Mouse (Mus musculus) gastrocnemius, adult 18-20 months (tissue): Measurements from ENCODE around the gene Cfap61. TPM values are rescaled to one million over a fixed set of nuclear protein-coding genes. Genes with fewer than 3 reads are reported as not detected.
"Not testable (repeated sequence)": the region's sequence is repeated elsewhere in the genome, so short reads cannot be mapped to it uniquely, and the experiment has no call there.

ENCODE experiments used
- DNase-seq: peaks from one replicate; pipeline ENCODE4 v3.0.0; 2021; ENCODE audit warnings: low spot score
- long read RNA-seq, 2 experiments: library from polyadenylated mRNA; stranded (forward); transcript quantifications; one replicate each; pipeline ENCODE4 v2.0.0; 2021
- total RNA-seq, 2 experiments: library from RNA; stranded (reverse); gene quantifications; 2 replicates each; pipeline ENCODE4 v1.2.3; 2021

Gene Cfap61
- total RNA-seq = not detected
- long read RNA-seq, experiment 1 = 0 reads
- long read RNA-seq, experiment 2 = 0 reads

GRCm38 (mm10) chr2:145934339-145935231, at the start of gene Cfap61, which contains the start of gene Crnkl1:
Cfap61 (plus strand) TSS chr2:145934784.
Crnkl1 (minus strand) TSS chr2:145935014.
- peak; percentile 95 for DNase-seq

DNA sequence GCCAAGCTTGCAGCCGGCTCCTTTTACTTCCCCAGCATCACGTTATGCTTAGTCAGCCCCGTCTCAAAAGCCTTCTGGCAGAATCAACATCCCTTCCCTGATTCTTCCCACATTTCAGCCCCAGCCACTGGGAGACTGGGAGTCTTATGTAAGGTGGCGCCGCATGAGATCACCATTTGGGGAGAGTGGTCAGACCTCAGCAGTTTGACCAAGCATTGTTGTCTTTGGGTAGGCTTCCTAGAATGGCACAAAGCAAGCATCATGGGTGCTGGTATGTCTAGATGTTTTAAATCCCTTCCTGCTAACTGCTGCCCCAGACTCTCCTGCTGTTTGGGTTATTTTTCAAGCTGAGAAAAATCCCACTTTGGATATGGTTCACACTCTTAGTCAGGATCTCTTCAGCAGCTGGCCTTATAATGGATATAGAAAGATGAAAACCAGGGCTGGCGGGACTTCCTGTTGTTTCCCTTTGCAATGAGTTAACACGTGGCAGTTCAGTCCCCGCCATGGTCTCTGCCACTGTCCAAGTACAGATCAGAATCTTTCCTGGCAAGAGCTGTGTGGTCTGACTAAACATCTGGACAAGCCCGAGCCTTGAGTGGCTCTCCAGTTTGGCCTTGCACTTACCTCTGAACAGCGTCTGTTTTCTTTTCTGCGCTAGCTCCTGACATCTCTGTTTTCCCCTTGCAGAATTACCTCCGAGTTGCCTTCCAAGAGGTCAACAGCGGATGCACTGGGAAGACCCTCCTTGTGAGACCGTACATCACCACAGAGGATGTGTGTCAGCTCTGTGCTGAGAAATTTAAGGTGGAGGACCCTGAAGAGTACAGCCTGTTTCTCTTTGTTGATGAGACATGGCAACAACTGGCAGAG, 49.4 kb upstream of the Cfap61 start:
- peak; percentile 69 for DNase-seq

DNA sequence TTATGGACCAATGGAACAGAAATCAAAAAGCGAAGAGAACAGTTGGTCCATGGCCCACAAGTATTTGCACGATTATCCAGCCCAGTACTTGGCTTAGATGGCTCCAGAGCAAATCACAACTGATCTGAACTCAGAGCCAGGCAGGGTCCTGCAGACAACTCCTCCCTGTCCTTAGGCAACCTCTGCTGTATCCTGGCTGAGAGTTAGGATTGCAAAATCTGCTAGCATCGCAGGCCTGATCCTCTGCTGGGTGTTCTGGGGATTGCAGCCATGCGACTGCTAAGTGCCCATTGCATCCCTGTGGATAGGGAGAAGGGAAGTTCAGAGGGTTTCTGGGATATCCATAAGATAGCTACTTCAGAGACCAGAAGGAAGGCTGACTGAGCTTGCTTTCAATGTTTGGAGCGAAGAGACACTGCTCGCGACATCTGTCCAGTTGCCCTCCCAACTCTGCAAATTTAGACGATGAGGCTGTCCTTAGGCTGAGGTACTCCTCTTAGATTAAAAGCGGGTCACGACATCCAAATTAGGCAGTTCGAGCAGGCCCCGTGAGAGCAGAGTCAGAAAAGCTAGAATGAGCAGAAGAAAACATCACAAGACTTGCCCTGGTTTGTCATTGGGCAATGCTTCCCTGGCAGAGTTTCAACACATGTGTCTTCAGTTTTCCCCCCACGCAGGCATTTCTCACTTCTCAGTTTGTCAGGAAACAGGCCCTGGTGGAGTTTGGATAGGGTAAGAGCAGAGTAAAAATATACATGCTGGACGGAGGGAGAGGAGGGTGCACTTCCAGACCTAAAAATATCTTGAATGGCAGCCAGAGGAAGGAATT, 46.4 kb upstream of the Cfap61 start:
- DNase-seq = peak; percentile 81

DNA sequence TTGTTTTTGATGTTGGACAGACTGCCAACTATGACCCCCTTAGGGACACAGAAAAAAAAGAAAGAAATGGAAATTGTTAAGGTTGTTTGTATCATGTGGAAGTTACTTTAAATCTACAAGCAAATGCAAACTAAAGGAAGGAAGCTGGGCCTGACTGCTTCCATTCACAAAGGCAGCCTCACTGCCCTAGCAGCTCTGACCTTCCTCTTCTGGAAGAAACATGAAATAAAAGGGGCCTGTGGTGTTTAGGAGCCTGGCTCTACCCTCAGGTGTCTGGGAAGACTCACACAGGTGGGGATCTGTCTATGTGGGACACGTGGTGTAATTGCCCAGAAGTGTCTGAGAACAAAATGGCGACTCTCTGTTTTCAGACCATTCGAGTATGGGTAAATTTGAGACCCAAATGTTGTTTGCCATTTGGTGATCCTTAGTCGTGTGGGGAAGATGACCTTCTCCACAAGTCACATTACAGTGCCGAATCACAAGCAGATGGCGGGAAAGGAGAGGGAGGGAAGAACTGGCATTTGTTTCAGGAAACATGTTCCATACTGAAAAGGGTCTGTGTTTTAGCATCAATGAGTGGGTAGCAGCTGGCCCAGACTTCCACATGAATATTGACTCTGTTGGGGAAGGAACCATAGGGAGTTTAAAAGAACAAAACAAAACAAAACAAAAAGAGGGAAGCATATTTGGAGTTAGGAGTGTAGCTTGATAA, 45.7 kb upstream of the Cfap61 start:
- no peak for DNase-seq

- DNase-seq = no peak
Observed at GRCm38 (mm10) chr2:145890571-145890970, 44.0 kb upstream of the Cfap61 start.

DNA sequence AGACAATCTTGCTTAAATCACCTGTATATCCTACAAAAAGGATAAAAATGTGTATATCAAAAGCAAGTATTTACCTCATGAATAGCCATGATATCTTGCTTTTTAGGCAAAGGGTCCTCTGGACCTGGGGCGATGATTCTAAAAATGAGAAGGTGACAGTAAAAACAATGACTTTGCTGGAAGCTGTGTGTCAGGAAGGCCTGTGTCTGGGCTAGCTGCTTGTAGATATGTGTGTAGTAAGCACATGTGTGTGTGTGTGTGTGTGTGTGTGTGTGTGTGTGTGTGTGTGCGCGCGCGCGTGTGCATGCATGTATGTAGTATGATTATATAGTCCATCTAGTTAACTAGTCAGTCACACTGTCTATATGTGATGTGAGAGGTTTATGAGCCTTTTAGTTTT, 40.8 kb upstream of the Cfap61 start:
- DNase-seq = no peak

- DNase-seq = no peak
Observed at GRCm38 (mm10) chr2:145898106-145898505, 36.5 kb upstream of the Cfap61 start.

DNA sequence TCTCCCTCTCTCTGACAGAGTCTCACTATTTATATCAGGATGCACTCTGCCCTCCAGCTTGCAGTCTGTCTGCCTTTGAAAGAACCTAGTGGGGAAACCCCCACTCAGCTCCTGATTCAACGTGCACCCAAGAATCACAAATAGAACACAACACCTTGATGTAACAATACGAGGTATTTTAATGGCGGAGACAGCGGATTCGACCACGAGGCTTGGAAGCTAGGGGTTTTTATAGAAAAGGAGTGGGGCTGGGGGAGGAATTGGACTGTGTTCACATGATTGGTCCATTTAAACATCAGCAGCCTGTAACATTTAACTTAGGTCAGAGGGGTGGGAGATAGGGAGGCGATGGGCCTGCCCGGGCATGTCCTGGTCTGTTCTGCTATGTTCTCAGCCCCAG, 34.3 kb upstream of the Cfap61 start:
- DNase-seq = not testable (repeated sequence)

DNA sequence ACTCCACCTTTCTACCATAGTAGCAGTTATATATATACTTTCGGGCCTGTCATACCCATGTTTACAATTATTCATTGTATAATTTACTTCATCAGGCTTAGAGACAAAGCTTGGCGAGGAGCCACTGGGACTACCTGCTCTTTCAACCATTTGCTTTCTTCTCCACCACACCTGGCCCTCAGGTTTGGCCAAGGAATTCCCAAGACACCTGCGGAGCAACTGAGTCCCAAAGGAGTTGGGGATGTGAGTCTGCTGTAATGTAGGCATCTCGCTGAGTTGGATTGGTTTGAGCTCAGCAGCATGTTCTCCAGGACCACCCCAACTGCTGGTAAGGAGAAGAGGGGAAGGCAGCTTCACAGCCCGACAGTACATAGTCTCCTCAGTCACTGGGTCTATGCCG, 32.7 kb upstream of the Cfap61 start, which contains the start of gene Naa20:
Gene Naa20 (plus strand): TSS at position 239 of the 400 bp plus-strand sequence.
- no peak for DNase-seq

- DNase-seq = peak; percentile 92
Observed at GRCm38 (mm10) chr2:145903061-145903901, 31.3 kb upstream of the Cfap61 start.

GRCm38 (mm10) chr2:145903983-145904616, 30.5 kb upstream of the Cfap61 start:
- no peak for DNase-seq

- no peak for DNase-seq
Observed at GRCm38 (mm10) chr2:145905156-145905555, 29.4 kb upstream of the Cfap61 start.

DNA sequence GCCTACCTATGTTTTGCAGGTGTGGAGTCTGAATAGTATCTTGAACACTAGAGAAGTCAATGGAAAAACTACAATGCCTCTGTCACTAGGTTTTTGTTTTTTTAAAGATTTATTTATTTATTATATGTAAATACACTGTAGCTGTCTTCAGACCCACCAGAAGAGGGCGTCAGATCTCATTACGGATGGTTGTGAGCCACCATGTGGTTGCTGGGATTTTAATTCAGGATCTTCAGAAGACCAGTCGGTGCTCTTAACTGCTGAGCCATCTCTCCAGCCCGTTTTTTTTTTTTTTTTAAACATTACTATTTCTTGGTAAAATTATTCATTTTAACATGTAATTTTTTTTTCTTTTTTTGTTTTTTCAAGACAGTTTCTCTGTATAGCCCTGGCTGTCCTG, 28.7 kb upstream of the Cfap61 start:
- DNase-seq = not testable (repeated sequence)

DNA sequence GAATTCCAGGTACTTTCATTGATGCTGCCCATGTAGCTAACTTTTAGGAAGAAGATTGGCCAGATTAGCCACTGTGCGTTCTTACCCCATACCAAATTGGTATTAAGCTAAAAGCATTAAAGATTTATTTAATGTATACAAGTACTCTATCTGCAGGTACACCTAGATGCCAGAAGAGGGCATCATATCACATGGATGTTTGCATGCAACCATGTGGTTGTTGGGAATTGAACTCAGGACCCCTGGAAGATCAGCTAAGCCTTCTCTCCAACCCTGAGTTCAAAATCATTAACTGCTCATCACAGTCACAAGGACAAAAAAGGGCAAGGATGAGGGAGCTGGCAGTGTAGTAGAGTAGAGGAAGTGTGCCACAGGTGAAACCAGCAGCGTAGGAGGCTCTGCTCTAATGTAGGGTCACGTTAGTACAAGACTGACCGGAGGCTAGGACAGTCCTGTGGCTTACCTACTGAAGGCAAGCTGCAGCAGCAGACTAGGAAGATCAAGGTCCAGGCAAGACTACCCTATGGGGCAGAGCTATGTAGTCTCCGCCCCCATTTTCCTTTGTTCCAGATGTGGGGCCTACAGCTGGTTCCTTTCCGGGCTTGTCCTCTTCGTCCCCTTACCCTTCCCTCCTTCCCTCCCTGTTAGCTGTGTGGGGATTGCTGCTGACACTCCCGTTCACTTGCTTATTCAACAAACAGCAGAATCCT, 13.5 kb upstream of the Cfap61 start:
- DNase-seq = no peak

DNA sequence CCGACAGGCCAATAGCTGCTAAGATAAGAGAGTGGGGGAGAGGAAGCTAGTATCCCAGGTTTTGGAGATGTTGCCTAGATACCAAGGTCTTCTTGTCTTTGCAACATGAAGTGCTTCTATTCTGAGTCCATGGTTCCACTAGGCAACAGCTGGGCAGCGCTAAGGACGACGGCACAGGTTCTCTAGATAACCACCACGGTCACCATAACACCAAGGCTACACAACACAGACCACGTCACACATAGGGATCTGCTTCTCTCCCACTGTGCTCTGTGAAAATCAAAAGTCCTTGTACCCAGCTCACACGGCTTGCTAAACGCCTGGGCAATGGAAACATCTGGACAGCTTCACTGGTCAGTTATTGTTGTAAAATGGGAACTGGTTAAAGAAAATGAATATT, 2.4 kb downstream of the Cfap61 start:
- no peak for DNase-seq

GRCm38 (mm10) chr2:145941403-145941802, 6.8 kb downstream of the Cfap61 start:
- DNase-seq = no peak

DNA sequence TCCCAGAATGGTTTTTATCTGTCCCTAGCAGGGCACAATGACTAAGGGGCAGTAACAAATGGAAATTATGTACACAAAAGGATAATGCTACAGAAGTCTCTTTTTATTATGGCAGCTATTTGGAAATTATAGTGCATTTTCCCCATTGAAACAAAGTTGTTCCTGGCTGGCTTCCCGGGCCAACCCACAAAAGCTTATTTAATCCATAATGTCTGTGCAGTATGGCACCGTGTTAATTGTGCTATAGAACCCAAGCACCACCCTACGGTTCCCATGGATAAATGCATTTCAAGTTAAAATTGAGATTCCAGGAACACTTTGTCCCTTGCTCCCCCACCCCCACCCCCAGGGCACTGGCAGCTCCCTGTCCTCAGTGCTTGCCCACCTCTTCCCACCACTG, 9.7 kb downstream of the Cfap61 start:
- DNase-seq = no peak

DNA sequence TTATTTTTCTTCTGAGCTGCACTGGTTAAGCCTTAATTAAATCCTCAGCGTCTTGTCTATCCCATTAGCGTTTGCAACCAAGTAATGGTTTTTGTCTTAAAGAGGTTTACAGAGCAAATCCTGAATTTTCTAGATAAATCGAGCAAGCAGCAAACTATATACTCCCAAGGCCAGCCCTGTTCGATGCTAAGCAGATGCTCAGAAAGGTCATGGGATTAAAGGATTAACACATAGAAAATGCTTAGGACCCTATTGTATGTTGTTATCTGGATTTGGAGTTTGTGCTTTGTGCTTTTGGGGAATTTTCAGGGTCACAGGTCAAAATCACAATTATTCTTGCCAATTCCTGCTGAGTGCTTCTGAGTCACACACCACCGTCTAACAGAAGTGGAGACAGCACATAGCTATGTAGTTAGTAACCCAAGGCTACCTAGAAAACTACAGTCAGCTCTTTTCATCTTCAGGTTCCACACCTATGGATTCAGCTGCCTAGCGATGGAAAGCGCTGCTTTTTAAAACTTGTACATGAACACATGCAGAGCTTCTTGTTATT, 13.9 kb downstream of the Cfap61 start:
- no peak for DNase-seq
